Mouse (Mus musculus) heart, adult 2 months (tissue): ENCODE results near the gene 1810065E05Rik. TPM values are rescaled to one million over a fixed set of nuclear protein-coding genes. Genes with fewer than 3 reads are reported as not detected.

Source experiments
- DNase-seq, 2 experiments: peaks; one replicate each; pipeline ENCODE4 v3.0.0; 2021
- H3K27ac ChIP-seq: fragments of 200-600 bp; 2 replicates; pipeline ENCODE4 v1.8.1; 2022
- H3K27me3 ChIP-seq: fragments of 200-500 bp; 2 replicates; pipeline ENCODE4 v1.6.1; 2012; ENCODE audit warnings: mild to moderate bottlenecking, low read length, inconsistent platforms, mixed read lengths; ENCODE audit not compliant: control insufficient read depth, insufficient read depth
- H3K36me3 ChIP-seq: fragments of 200-500 bp; 2 replicates; pipeline ENCODE4 v1.6.1; 2012; ENCODE audit warnings: low read length, inconsistent platforms; ENCODE audit not compliant: control insufficient read depth, insufficient read depth
- H3K4me1 ChIP-seq: fragments of 200-500 bp; 2 replicates; pipeline ENCODE4 v1.6.1; 2011; ENCODE audit warnings: low read length; ENCODE audit not compliant: control insufficient read depth, insufficient read depth
- H3K4me3 ChIP-seq: fragments of 200-600 bp; 2 replicates; pipeline ENCODE4 v1.8.1; 2022
- H3K79me2 ChIP-seq: fragments of 200-500 bp; replicated peaks from 2 replicates; pipeline ENCODE4 v1.6.1; 2012; ENCODE audit warnings: mild to moderate bottlenecking, inconsistent platforms, low read length, moderate library complexity, mixed read lengths; ENCODE audit not compliant: control insufficient read depth, insufficient read depth
- H3K9ac ChIP-seq: fragments of 200-500 bp; 2 replicates; pipeline ENCODE4 v1.6.1; 2012; ENCODE audit warnings: low read depth, mild to moderate bottlenecking, control low read depth, inconsistent platforms, low read length, mixed read lengths
- CTCF ChIP-seq: fragments of 200-600 bp; IDR thresholded peaks from 2 replicates; pipeline ENCODE4 v1.8.1; 2022; ENCODE audit warnings: antibody characterized with exemption, mild to moderate bottlenecking, moderate library complexity
- EP300 ChIP-seq: fragments of 200-500 bp; IDR thresholded peaks from 2 replicates; pipeline ENCODE4 v1.6.1; 2011; ENCODE audit warnings: low read depth, low read length, control low read depth; ENCODE audit not compliant: insufficient read depth
- POLR2A ChIP-seq: fragments of 200-500 bp; IDR thresholded peaks from 2 replicates; pipeline ENCODE4 v1.6.1; 2011; ENCODE audit warnings: mild to moderate bottlenecking, low read depth, low read length, control low read depth; ENCODE audit not compliant: insufficient read depth
- WGBS: fragments of 180-500 bp; shearing (Covaris S2); methylation state at CpG from one replicate; pipeline ENCODE4 v1.1.7; 2018; 5-methylcytosine and 5-hydroxymethylcytosine counted together
- intact Hi-C: fragments of 180-260 bp; cut with DNase I; formaldehyde crosslinking; loops from one replicate; pipeline ENCODE4 v1.15.1; 2025
- long read RNA-seq: library from polyadenylated mRNA; stranded (forward); transcript quantifications from one replicate; pipeline ENCODE4 v2.0.0, GENCODE M21; 2021
- polyA plus RNA-seq: library from polyadenylated mRNA; depleted of rRNA; stranded (reverse); fragments of >200 nt; gene quantifications from 2 replicates; pipeline ENCODE4 v1.2.3, GENCODE M21; 2012; rRNA removed
- total RNA-seq, 2 experiments: library from RNA; stranded (reverse); gene quantifications; 2 replicates each; pipeline ENCODE4 v1.2.3; 2021

The 1810065E05Rik gene
- total RNA-seq (not detected), polyA plus RNA-seq (not detected in 2 replicates)
- long read RNA-seq: 0 reads

GRCm38 (mm10) chr11:58420815-58421214, at the start of gene 1810065E05Rik:
1810065E05Rik (plus strand) TSS chr11:58421111.
- Histone ChIP-seq H3K27me3 (no peaks in the 10 kb centered on the region; the same call in 1 of the 2 replicates), H3K9ac (no peak within 1 kb of the TSS), H3K4me3 (no peak within 1 kb of the TSS), H3K36me3 (no peaks in the 10 kb centered on the region), H3K79me2 (no peaks in the 10 kb centered on the region), H3K4me1 (no peaks in the 10 kb centered on the region; the same call in 1 of the 2 replicates), H3K27ac (no peak within 1 kb of the TSS)
- intact Hi-C loops: no loop called here
- 48% methylated on average over 1 of the region's 1 CpGs for WGBS
- TF ChIP-seq CTCF (no peak), EP300 (no peak), POLR2A (no peak)
- DNase-seq: no peak

GRCm38 (mm10) chr11:58377273-58377672, 43.6 kb upstream of the 1810065E05Rik start:
- WGBS: 83% methylated on average over 2 of the region's 2 CpGs
- TF ChIP-seq EP300: no peak
- TF ChIP-seq POLR2A: no peak
- TF ChIP-seq CTCF: no peak
- Histone ChIP-seq H3K4me1 (no peaks in the 10 kb centered on the region), H3K36me3 (no peaks in the 10 kb centered on the region), H3K27ac (no peak overlapping the region), H3K4me3 (no peak overlapping the region), H3K79me2 (no peaks in the 10 kb centered on the region), H3K9ac (no peak overlapping the region), H3K27me3 (0 out of 2 replicates have a peak, but pooled peaks cover 1% of the 10 kb centered on the region)
- no peak for DNase-seq
- intact Hi-C loops: no loop called here

- Histone ChIP-seq H3K4me3 (no peak overlapping the region), H3K36me3 (no peaks in the 10 kb centered on the region), H3K27me3 (0 out of 2 replicates have a peak, but pooled peaks cover 1% of the 10 kb centered on the region), H3K9ac (no peak overlapping the region), H3K4me1 (no peaks in the 10 kb centered on the region), H3K27ac (no peak overlapping the region), H3K79me2 (no peaks in the 10 kb centered on the region)
- 55% methylated on average over 1 of the region's 1 CpGs for WGBS
- no peak for DNase-seq
- TF ChIP-seq EP300 (no peak), POLR2A (no peak), CTCF (no peak)
- intact Hi-C loops: no loop called here
These were observed 43.2 kb upstream of the 1810065E05Rik start for GRCm38 (mm10) chr11:58377686-58378085.

GRCm38 (mm10) chr11:58378763-58379278, 42.1 kb upstream of the 1810065E05Rik start, which contains the start of gene Lypd8:
Lypd8 (plus strand) TSS chr11:58379043.
- H3K4me3 ChIP-seq: no peak within 1 kb of the TSS
- 0 out of 2 replicates have a peak, but pooled peaks cover 1% of the 10 kb centered on the region for H3K27me3 ChIP-seq
- 79% methylated on average over 3 of the region's 3 CpGs for WGBS
- intact Hi-C loops: no loop called here
- no peak within 1 kb of the TSS for H3K9ac ChIP-seq
- no peak for DNase-seq
- H3K79me2 ChIP-seq: no peaks in the 10 kb centered on the region
- no peak for TF ChIP-seq POLR2A
- TF ChIP-seq CTCF: no peak
- no peak for TF ChIP-seq EP300
- no peak within 1 kb of the TSS for H3K27ac ChIP-seq
- H3K36me3 ChIP-seq: no peaks in the 10 kb centered on the region
- no peaks in the 10 kb centered on the region for H3K4me1 ChIP-seq

- intact Hi-C loops: no loop called here
- no peaks in the 10 kb centered on the region for H3K4me1 ChIP-seq
- H3K4me3 ChIP-seq: no peak overlapping the region
- H3K36me3 ChIP-seq: no peaks in the 10 kb centered on the region
- H3K27ac ChIP-seq: no peak overlapping the region
- no peak for DNase-seq
- H3K9ac ChIP-seq: no peak overlapping the region
- H3K27me3 ChIP-seq: 0 out of 2 replicates have a peak, but pooled peaks cover 1% of the 10 kb centered on the region
- TF ChIP-seq EP300 (no peak), POLR2A (no peak), CTCF (no peak)
- no peaks in the 10 kb centered on the region for H3K79me2 ChIP-seq
- 93% methylated on average over 1 of the region's 1 CpGs for WGBS
These were observed 41.4 kb upstream of the 1810065E05Rik start for GRCm38 (mm10) chr11:58379516-58379915.

- TF ChIP-seq POLR2A (no peak), EP300 (no peak)
- no peak for DNase-seq
- no peak overlapping the region for H3K9ac ChIP-seq
- 95% methylated on average over 6 of the region's 6 CpGs for WGBS
- H3K27ac ChIP-seq: no peak overlapping the region
- no peaks in the 10 kb centered on the region for H3K4me1 ChIP-seq
- H3K4me3 ChIP-seq: no peak overlapping the region
- no peaks in the 10 kb centered on the region for H3K79me2 ChIP-seq
- H3K36me3 ChIP-seq: no peaks in the 10 kb centered on the region
- intact Hi-C loops: no loop called here
- no peaks in the 10 kb centered on the region for H3K27me3 ChIP-seq
These were observed 38.4 kb upstream of the 1810065E05Rik start for GRCm38 (mm10) chr11:58382471-58382870.
